Mouse (Mus musculus): ENCODE results near the gene Aspscr1. TPM values are rescaled to one million over a fixed set of nuclear protein-coding genes. Genes with fewer than 3 reads are reported as not detected.

Gene Aspscr1
- polyA plus RNA-seq, 1 experiment from 2014 or later = 130 TPM

GRCm38 (mm10) chr11:120657301-120657700 lies 15.5 kb upstream of the Aspscr1 start:
- peaks cover 53% of the 10 kb centered on the region for H3K27me3 ChIP-seq (ENCODE audit: insufficient read depth, low read length)
- no peak overlapping the region for H3K27ac ChIP-seq (ENCODE audit: low read depth)
- no peak overlapping the region for H3K4me3 ChIP-seq (ENCODE audit: low read depth, low read length)
- ATAC-seq (ENCODE audit: insufficient read depth) = no peak
- no peak for DNase-seq
- no peaks in the 10 kb centered on the region for H3K9me3 ChIP-seq (ENCODE audit: low read depth, low read length)
- no peaks in the 10 kb centered on the region for H3K36me3 ChIP-seq (ENCODE audit: insufficient read depth)
- TF ChIP-seq CTCF (IDR thresholded peaks at IDR 0.05; ENCODE audit: low read depth) = no peak
- no peak overlapping the region for H3K9ac ChIP-seq
- peaks cover 7% of the 10 kb centered on the region; the same call in 1 of the 2 replicates for H3K4me1 ChIP-seq (ENCODE audit: insufficient read depth)
- H3K4me2 ChIP-seq = no peak overlapping the region
- 84% methylated on average over 4 of the region's 4 CpGs for WGBS

- Histone ChIP-seq H3K4me2 (peak overlapping the region; percentile 72), H3K36me3 (ENCODE audit: insufficient read depth) (no peaks in the 10 kb centered on the region), H3K27ac (ENCODE audit: low read depth) (no peak overlapping the region), H3K9me3 (ENCODE audit: low read depth, low read length) (no peaks in the 10 kb centered on the region), H3K27me3 (ENCODE audit: insufficient read depth, low read length) (peaks cover 58% of the 10 kb centered on the region), H3K9ac (no peak overlapping the region), H3K4me3 (ENCODE audit: low read depth, low read length) (peak overlapping the region; percentile 7), H3K4me1 (ENCODE audit: insufficient read depth) (peaks cover 7% of the 10 kb centered on the region; the same call in 1 of the 2 replicates)
- 2% methylated on average over 24 of the region's 24 CpGs for WGBS
- ATAC-seq (ENCODE audit: insufficient read depth) (0 out of 2 replicates have a peak, but pooled peaks have one; percentile 33), DNase-seq (peak; percentile 87)
- TF ChIP-seq CTCF (IDR thresholded peaks at IDR 0.05; ENCODE audit: low read depth) = peak; percentile 89
These were observed 13.8 kb upstream of the Aspscr1 start for GRCm38 (mm10) chr11:120658876-120659410.

GRCm38 (mm10) chr11:120659509-120660300 lies 13.1 kb upstream of the Aspscr1 start:
- Histone ChIP-seq H3K9me3 (ENCODE audit: low read depth, low read length) (no peaks in the 10 kb centered on the region), H3K4me1 (ENCODE audit: insufficient read depth) (peaks cover 7% of the 10 kb centered on the region; the same call in 1 of the 2 replicates), H3K36me3 (ENCODE audit: insufficient read depth) (no peaks in the 10 kb centered on the region), H3K27ac (ENCODE audit: low read depth) (no peak overlapping the region), H3K9ac (peak overlapping the region; percentile 43; the same call in 1 of the 2 replicates), H3K27me3 (ENCODE audit: insufficient read depth, low read length) (peaks cover 58% of the 10 kb centered on the region), H3K4me3 (ENCODE audit: low read depth, low read length) (peak overlapping the region; percentile 47), H3K4me2 (peak overlapping the region; percentile 72)
- DNase-seq (no peak), ATAC-seq (ENCODE audit: insufficient read depth) (no peak; the same call in 1 of the 2 replicates)
- WGBS = 2% methylated on average over 49 of the region's 50 CpGs
- TF ChIP-seq CTCF (IDR thresholded peaks at IDR 0.05; ENCODE audit: low read depth) = no peak

- H3K4me2 ChIP-seq = peak overlapping the region; percentile 72
- peak overlapping the region; percentile 43 for H3K9ac ChIP-seq
- peak overlapping the region; percentile 47 for H3K4me3 ChIP-seq (ENCODE audit: low read depth, low read length)
- peaks cover 7% of the 10 kb centered on the region; the same call in 1 of the 2 replicates for H3K4me1 ChIP-seq (ENCODE audit: insufficient read depth)
- peaks cover 58% of the 10 kb centered on the region for H3K27me3 ChIP-seq (ENCODE audit: insufficient read depth, low read length)
- H3K27ac ChIP-seq (ENCODE audit: low read depth) = no peak overlapping the region
- peak; percentile 20; the same call in 1 of the 2 replicates for TF ChIP-seq CTCF (IDR thresholded peaks at IDR 0.05; ENCODE audit: low read depth)
- H3K9me3 ChIP-seq (ENCODE audit: low read depth, low read length) = no peaks in the 10 kb centered on the region
- WGBS = under 1% methylated on average over 69 of the region's 95 CpGs
- no peaks in the 10 kb centered on the region for H3K36me3 ChIP-seq (ENCODE audit: insufficient read depth)
- DNase-seq (peak; percentile 75), ATAC-seq (ENCODE audit: insufficient read depth) (peak; percentile 67)
These were observed 12.3 kb upstream of the Aspscr1 start for GRCm38 (mm10) chr11:120660301-120661075.

- peak within 1 kb of the TSS; percentile 43 for H3K9ac ChIP-seq
- no peak within 1 kb of the TSS for H3K27ac ChIP-seq (ENCODE audit: low read depth)
- TF ChIP-seq CTCF (IDR thresholded peaks at IDR 0.05; ENCODE audit: low read depth) = no peak
- peaks cover 7% of the 10 kb centered on the region; the same call in 1 of the 2 replicates for H3K4me1 ChIP-seq (ENCODE audit: insufficient read depth)
- peaks cover 58% of the 10 kb centered on the region for H3K27me3 ChIP-seq (ENCODE audit: insufficient read depth, low read length)
- WGBS = under 1% methylated on average over 35 of the region's 35 CpGs
- H3K4me2 ChIP-seq = peak within 1 kb of the TSS; percentile 72
- no peaks in the 10 kb centered on the region for H3K9me3 ChIP-seq (ENCODE audit: low read depth, low read length)
- DNase-seq = peak; percentile 42
- ATAC-seq (ENCODE audit: insufficient read depth) = peak; percentile 29; the same call in 1 of the 2 replicates
- H3K36me3 ChIP-seq (ENCODE audit: insufficient read depth) = no peaks in the 10 kb centered on the region
- H3K4me3 ChIP-seq (ENCODE audit: low read depth, low read length) = peak within 1 kb of the TSS; percentile 47
These were observed 11.7 kb upstream of the Aspscr1 start, which contains the start of gene Notum for GRCm38 (mm10) chr11:120661076-120661460. Notum (minus strand) TSS chr11:120661175.

GRCm38 (mm10) chr11:120662759-120663158 lies 10.0 kb upstream of the Aspscr1 start:
- Histone ChIP-seq H3K9me3 (ENCODE audit: low read depth, low read length) (no peaks in the 10 kb centered on the region), H3K27me3 (ENCODE audit: insufficient read depth, low read length) (peaks cover 51% of the 10 kb centered on the region), H3K27ac (ENCODE audit: low read depth) (no peak overlapping the region), H3K4me3 (ENCODE audit: low read depth, low read length) (no peak overlapping the region), H3K4me2 (no peak overlapping the region), H3K36me3 (ENCODE audit: insufficient read depth) (no peaks in the 10 kb centered on the region), H3K4me1 (ENCODE audit: insufficient read depth) (peaks cover 7% of the 10 kb centered on the region; the same call in 1 of the 2 replicates), H3K9ac (no peak overlapping the region)
- no peak for ATAC-seq (ENCODE audit: insufficient read depth)
- 61% methylated on average over 6 of the region's 6 CpGs for WGBS
- TF ChIP-seq CTCF (IDR thresholded peaks at IDR 0.05; ENCODE audit: low read depth) = no peak
- no peak for DNase-seq
